Comparison of ENCODE assay signal across 7 mouse cellular contexts in the genomic region with DNA sequence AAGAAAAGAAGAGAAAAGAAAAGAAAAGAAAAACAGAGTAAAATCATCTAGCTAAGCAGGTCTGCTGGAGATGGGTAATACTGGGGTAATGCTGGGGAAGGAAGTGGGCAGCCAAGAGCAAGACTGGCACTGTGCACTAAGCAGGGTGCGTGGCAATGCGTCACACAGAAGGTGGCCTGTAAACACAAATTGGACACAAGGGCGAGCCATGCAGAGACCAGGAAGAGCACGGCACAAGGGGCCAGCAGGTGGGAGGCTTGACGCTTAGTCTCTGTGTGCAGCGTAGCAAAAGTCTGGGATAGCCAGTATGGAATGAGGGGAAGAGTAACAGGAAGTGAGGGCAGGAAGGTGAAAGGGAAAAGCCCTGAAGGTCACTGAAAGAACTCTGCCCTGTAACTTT. TPM values are rescaled to one million over a fixed set of nuclear protein-coding genes. Genes with fewer than 3 reads are reported as not detected.
DNase-seq lines count a peak whose midpoint lies in the region; ATAC-seq lines count a peak whose summit lies in the region.

No protein-coding gene starts in this region.

- peak overlapping the region; percentile 31 for H3K4me2 ChIP-seq in liver, embryonic 12.5 days
- H3K4me2 ChIP-seq in stomach, embryonic 15.5 days: peak overlapping the region; percentile 3; the same call in 1 of the 2 replicates

- no peak overlapping the region for H3K4me3 ChIP-seq in liver, embryonic 12.5 days
- H3K4me3 ChIP-seq in stomach, embryonic 15.5 days (replicated peaks): no peak overlapping the region

- no peaks in the 10 kb centered on the region for H3K27me3 ChIP-seq in liver, embryonic 12.5 days (replicated peaks)
- H3K27me3 ChIP-seq in stomach, embryonic 15.5 days (replicated peaks): no peaks in the 10 kb centered on the region

- ATAC-seq in liver, embryonic 12.5 days: no peak
- no peak for ATAC-seq in stomach, embryonic 15.5 days (ENCODE audit: insufficient read depth, low FRiP score, low read depth)
- ATAC-seq in erythroid progenitor cell, adult 5-6 weeks (replicated peaks; ENCODE audit: low FRiP score, poor library complexity, severe bottlenecking): no peak

- H3K27ac ChIP-seq in liver, embryonic 12.5 days: peak overlapping the region; percentile 5; the same call in 1 of the 2 replicates
- no peak overlapping the region for H3K27ac ChIP-seq in stomach, embryonic 15.5 days

- WGBS in liver, embryonic 12.5 days (ENCODE audit: insufficient replicate concordance): 43% methylated on average over 6 of the region's 6 CpGs
- WGBS in stomach, embryonic 15.5 days: 48% methylated on average over 6 of the region's 6 CpGs

- DNase-seq in spleen, adult 18-20 months: peak; percentile 6 to 10
- no peak for DNase-seq in spleen, adult 12 weeks (ENCODE audit: low spot score)
- DNase-seq in cerebellum, postnatal 10 days: peak; percentile 60 to 74
- no peak for DNase-seq in kidney, postnatal 4 days

- peaks cover 5% of the 10 kb centered on the region for H3K36me3 ChIP-seq in liver, embryonic 12.5 days
- H3K36me3 ChIP-seq in stomach, embryonic 15.5 days: no peaks in the 10 kb centered on the region

- H3K4me1 ChIP-seq in liver, embryonic 12.5 days: peaks cover 82% of the 10 kb centered on the region
- peaks cover 18% of the 10 kb centered on the region for H3K4me1 ChIP-seq in stomach, embryonic 15.5 days

- H3K9ac ChIP-seq in liver, embryonic 12.5 days: no peak overlapping the region
- H3K9ac ChIP-seq in stomach, embryonic 15.5 days: no peak overlapping the region

- no peaks in the 10 kb centered on the region for H3K9me3 ChIP-seq in liver, embryonic 12.5 days (replicated peaks)
- no peaks in the 10 kb centered on the region for H3K9me3 ChIP-seq in stomach, embryonic 15.5 days

RNA-seq across cellular contexts. Expression of a gene that starts 6.9 kb away (rescaled TPM):
- polyA plus RNA-seq in liver, embryonic 12.5 days (2016; fragmentation: Nextera tagmentation; extraction: Ambion mirVana): 10.9 and 12.4 TPM in 2 replicates
- polyA plus RNA-seq in stomach, embryonic 15.5 days (2015; fragmentation: Nextera tagmentation; extraction: Ambion mirVana): 11.9 and 14.5 TPM in 2 replicates
- total RNA-seq in erythroid progenitor cell, adult 5-6 weeks (2015; ENCODE audit: low replicate concordance): 103 and 130 TPM in 2 replicates
- total RNA-seq in erythroid progenitor cell, adult 5-6 weeks (2017; ENCODE audit: low replicate concordance): 115 and 125 TPM in 2 replicates

Comparison
In these comparisons a context has a peak if more than half of its experiments do, and no peak if none do; other contexts are left out.
1. DNase-seq: peak in spleen, adult 18-20 months (2 of 2) and cerebellum, postnatal 10 days (2 of 2); none in spleen, adult 12 weeks (single experiment) and kidney, postnatal 4 days (0 of 2).